In the genomic region with DNA sequence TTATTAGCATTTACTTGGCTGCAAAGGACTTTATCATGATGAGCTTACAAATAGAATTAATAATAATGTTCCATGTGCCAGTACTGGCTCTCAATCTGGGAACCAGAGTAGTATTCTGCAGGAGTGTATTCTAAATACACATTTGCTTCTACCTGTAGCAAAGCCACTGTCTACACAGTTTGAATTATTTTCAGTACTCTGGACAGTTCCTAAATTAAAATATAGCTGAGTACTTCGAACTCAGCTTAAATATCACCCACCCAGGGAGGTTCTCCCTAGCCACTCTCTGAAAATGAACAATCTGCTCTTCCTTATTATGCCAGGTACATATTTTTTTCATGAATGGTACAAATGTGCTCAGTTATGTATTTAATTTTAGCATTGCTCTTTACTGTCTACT, we compare ENCODE assay signal across 20 mouse cellular contexts.
DNase-seq lines count a peak whose midpoint lies in the region; ATAC-seq and TF ChIP-seq lines count a peak whose summit lies in the region.
"Had no signal": no experiment of that assay in that cellular context is flagged by ENCODE, and none has a peak within 500 bp of the region (broad histone marks: within the 10 kb centered on the region; RNA-seq: fewer than 3 reads in every experiment).

No protein-coding gene starts in this region.

- TF ChIP-seq CTCF in kidney, postnatal 0 days (IDR thresholded peaks at IDR 0.05; ENCODE audit: low read depth): no peak

- no peaks in the 10 kb centered on the region for H3K27me3 ChIP-seq in kidney, postnatal 0 days (ENCODE audit: insufficient read depth, low read length)
- H3K27me3 ChIP-seq: embryonic facial prominence, embryonic 12.5 days; forebrain, embryonic 12.5 days; heart, embryonic 13.5 days; hindbrain, embryonic 15.5 days had no signal

- 30% methylated on average over 1 of the region's 1 CpGs for WGBS in kidney, postnatal 0 days

- no peak overlapping the region for H3K27ac ChIP-seq in kidney, postnatal 0 days
- H3K27ac ChIP-seq: embryonic facial prominence, embryonic 12.5 days; forebrain, embryonic 12.5 days; gastrocnemius, adult 2 months; heart, embryonic 13.5 days; hindbrain, embryonic 15.5 days had no signal

- no peaks in the 10 kb centered on the region for H3K9me3 ChIP-seq in kidney, postnatal 0 days (replicated peaks; ENCODE audit: low read length)
- H3K9me3 ChIP-seq: embryonic facial prominence, embryonic 12.5 days; forebrain, embryonic 12.5 days; hindbrain, embryonic 15.5 days had no signal

- no peak overlapping the region for H3K9ac ChIP-seq in kidney, postnatal 0 days (ENCODE audit: low read depth, low read length)
- H3K9ac ChIP-seq: embryonic facial prominence, embryonic 12.5 days; forebrain, embryonic 12.5 days; forebrain, postnatal 0 days; heart, embryonic 13.5 days; hindbrain, embryonic 15.5 days had no signal

- DNase-seq in kidney, postnatal 0 days (ENCODE audit: low spot score): peak; percentile 44
- DNase-seq in kidney, postnatal 36 days: no peak
- DNase-seq in 416B (ENCODE audit: low read depth) (peak; percentile 2), MEL-GATA-1-ER (ENCODE audit: extremely low read depth, low read depth) (peak; percentile 4)
- DNase-seq in mesoderm, embryonic 11.5 days (ENCODE audit: low read depth, low spot score): peak; percentile 5
- DNase-seq in left cerebral cortex, adult 18-20 months (ENCODE audit: low spot score in 2 of 2): no peak
- no peak for DNase-seq in ovary, postnatal 14 days (ENCODE audit: low spot score)
- DNase-seq: adrenal gland, adult 8-10 months; adrenal gland, postnatal 36 days; cerebellum, adult 2 months; cerebellum, postnatal 10 days; forebrain, postnatal 0 days; gastrocnemius, adult 2 months; gastrocnemius, postnatal 25 days; heart, postnatal 36 days had no signal

- ATAC-seq in kidney, postnatal 0 days (replicated peaks; ENCODE audit: low FRiP score, low read depth): no peak
- ATAC-seq: forebrain, postnatal 0 days; intestine, embryonic 16.5 days had no signal

- H3K4me2 ChIP-seq in kidney, postnatal 0 days (ENCODE audit: low read length): no peak overlapping the region
- H3K4me2 ChIP-seq: embryonic facial prominence, embryonic 12.5 days; forebrain, embryonic 12.5 days; heart, embryonic 13.5 days; hindbrain, embryonic 15.5 days had no signal

- no peaks in the 10 kb centered on the region for H3K36me3 ChIP-seq in kidney, postnatal 0 days (ENCODE audit: insufficient read depth, low read length)
- H3K36me3 ChIP-seq: embryonic facial prominence, embryonic 12.5 days; forebrain, embryonic 12.5 days; heart, embryonic 13.5 days; hindbrain, embryonic 15.5 days had no signal

- H3K4me3 ChIP-seq in kidney, postnatal 0 days (replicated peaks; ENCODE audit: low read depth, low read length): no peak overlapping the region
- H3K4me3 ChIP-seq: embryonic facial prominence, embryonic 12.5 days; forebrain, embryonic 12.5 days; gastrocnemius, adult 2 months; heart, embryonic 13.5 days; hindbrain, embryonic 15.5 days had no signal

- H3K4me1 ChIP-seq in kidney, postnatal 0 days (replicated peaks; ENCODE audit: insufficient read depth, low read length): no peaks in the 10 kb centered on the region
- H3K4me1 ChIP-seq: embryonic facial prominence, embryonic 12.5 days; forebrain, embryonic 12.5 days; heart, embryonic 13.5 days; hindbrain, embryonic 15.5 days had no signal

Comparison
In these comparisons a context has a peak if more than half of its experiments do, and no peak if none do; other contexts are left out.
1. DNase-seq: peak in kidney, postnatal 0 days (single experiment), 416B (single experiment), MEL-GATA-1-ER (single experiment) and mesoderm, embryonic 11.5 days (single experiment); none in kidney, postnatal 36 days (0 of 2), left cerebral cortex, adult 18-20 months (0 of 2) and ovary, postnatal 14 days (single experiment).